Mouse (Mus musculus) intestine, embryonic 16.5 days (tissue): Measurements from ENCODE around the gene Pdia3. TPM values are rescaled to one million over a fixed set of nuclear protein-coding genes. Genes with fewer than 3 reads are reported as not detected.
"Not testable (repeated sequence)": the region's sequence is repeated elsewhere in the genome, so short reads cannot be mapped to it uniquely, and the experiment has no call there.

ENCODE experiments used
- ATAC-seq: fragments of 200-750 bp; cut with Nextera tagmentation; 2 replicates; pipeline ENCODE4 v1.8.0; 2017; ENCODE audit warnings: moderate TSS enrichment, moderate library complexity
- H3K27ac ChIP-seq: fragments of 300-500 bp; sonication (generic); 2 replicates; pipeline ENCODE4 v1.5.1; 2014; ENCODE audit warnings: mild to moderate bottlenecking, low read length
- H3K27me3 ChIP-seq: fragments of 300-500 bp; sonication (generic); replicated peaks from 2 replicates; pipeline ENCODE4 v1.6.1; 2014; ENCODE audit warnings: low read length, control low read depth, mixed read lengths; ENCODE audit not compliant: control insufficient read depth, insufficient read depth
- H3K36me3 ChIP-seq: fragments of 300-500 bp; sonication (generic); 2 replicates; pipeline ENCODE4 v1.6.1; 2014; ENCODE audit warnings: low read length, control low read depth; ENCODE audit not compliant: control insufficient read depth, insufficient read depth
- H3K4me1 ChIP-seq: fragments of 300-500 bp; sonication (generic); 2 replicates; pipeline ENCODE4 v1.6.1; 2014; ENCODE audit warnings: low read length, control low read depth, mixed read lengths; ENCODE audit not compliant: control insufficient read depth, insufficient read depth
- H3K4me2 ChIP-seq: fragments of 300-500 bp; sonication (generic); 2 replicates; pipeline ENCODE4 v1.6.1; 2014; ENCODE audit warnings: low read depth, low read length, control low read depth
- H3K4me3 ChIP-seq: fragments of 300-500 bp; sonication (generic); 2 replicates; pipeline ENCODE4 v1.5.1; 2014; ENCODE audit warnings: mild to moderate bottlenecking, low read length
- H3K9ac ChIP-seq: fragments of 300-500 bp; sonication (generic); 2 replicates; pipeline ENCODE4 v1.6.1; 2014; ENCODE audit warnings: low read depth, low read length
- H3K9me3 ChIP-seq: fragments of 300-500 bp; sonication (generic); 2 replicates; pipeline ENCODE4 v1.6.1; 2016; ENCODE audit warnings: low read length, control low read depth; ENCODE audit not compliant: control insufficient read depth
- WGBS: fragments of 180-500 bp; shearing (Covaris S2); extraction: QIAGEN DNeasy Blood & Tissue Kit; methylation state at CpG from one replicate; pipeline ENCODE4 v1.1.7; 2014; 5-methylcytosine and 5-hydroxymethylcytosine counted together
- polyA plus RNA-seq: library from polyadenylated mRNA; unstranded; fragments of >200 nt; fragmentation: Nextera tagmentation; extraction: Ambion mirVana; gene quantifications from 2 replicates; pipeline ENCODE4 v1.2.1, GENCODE M21; 2015

The Pdia3 gene
- polyA plus RNA-seq, 1 experiment from 2014 or later = 911 TPM

DNA sequence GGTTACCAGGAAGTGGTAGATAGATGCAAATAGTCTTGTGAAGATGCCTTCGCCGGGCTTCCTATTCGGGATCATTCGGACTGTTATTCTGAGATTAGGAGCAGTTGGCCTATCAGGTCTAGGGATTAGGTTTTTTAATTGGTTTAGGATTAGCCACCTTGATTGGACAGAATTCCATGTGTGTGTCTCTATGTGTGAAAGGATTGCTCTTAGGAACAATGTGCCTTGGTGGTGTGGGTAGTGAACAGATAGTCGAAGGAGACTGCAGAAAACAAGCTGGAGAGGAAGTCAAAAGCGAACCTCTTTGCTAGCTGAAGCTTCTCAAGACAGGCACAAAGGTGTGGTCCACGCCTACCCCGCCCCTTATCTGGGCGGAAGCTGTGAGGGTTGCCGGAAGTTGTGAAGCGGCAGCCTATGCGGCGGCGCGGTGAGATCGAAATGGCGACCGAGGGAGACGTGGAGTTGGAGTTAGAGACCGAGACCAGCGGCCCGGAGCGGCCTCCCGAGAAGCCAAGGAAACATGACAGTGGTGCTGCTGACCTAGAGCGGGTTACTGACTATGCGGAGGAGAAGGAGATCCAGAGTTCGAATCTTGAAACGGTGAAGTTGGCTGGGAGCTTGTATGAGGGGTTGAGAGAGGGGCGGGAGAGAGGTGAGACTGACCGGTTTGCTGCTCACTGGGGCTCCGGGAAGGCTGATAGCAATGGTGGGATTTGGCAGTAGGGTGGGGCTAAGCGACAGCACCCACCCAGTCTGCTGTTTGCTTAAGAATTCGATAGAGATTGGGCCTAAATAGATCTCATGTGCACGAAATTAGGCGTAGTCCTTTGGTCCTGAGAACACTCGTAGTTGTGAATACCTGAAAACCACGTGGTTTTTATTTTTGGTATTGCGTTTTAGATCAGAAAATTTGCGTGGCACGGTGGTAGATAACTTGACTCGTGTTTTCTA, 43.4 kb downstream of the Pdia3 start, which contains the start of gene Serinc4:
Serinc4 (minus strand) TSS at position 90 of the 951 bp plus-strand sequence.
- Histone ChIP-seq H3K27ac (peak within 1 kb of the TSS; percentile 78), H3K4me2 (peak within 1 kb of the TSS; percentile 63), H3K4me3 (peak within 1 kb of the TSS; percentile 75), H3K36me3 (peaks cover 3% of the 10 kb centered on the region; the same call in 1 of the 2 replicates), H3K9ac (peak within 1 kb of the TSS; percentile 82), H3K27me3 (no peaks in the 10 kb centered on the region), H3K4me1 (peaks cover 11% of the 10 kb centered on the region), H3K9me3 (no peaks in the 10 kb centered on the region)
- whole genome bisulfite sequencing = 3% methylated on average over 41 of the region's 41 CpGs
- ATAC-seq = peak; percentile 93

- 59% methylated on average over 2 of the region's 2 CpGs for WGBS
- H3K36me3 ChIP-seq = 0 out of 2 replicates have a peak, but pooled peaks cover 3% of the 10 kb centered on the region
- no peak overlapping the region for H3K4me2 ChIP-seq
- no peaks in the 10 kb centered on the region for H3K9me3 ChIP-seq
- ATAC-seq = no peak
- no peak overlapping the region for H3K4me3 ChIP-seq
- peaks cover 7% of the 10 kb centered on the region for H3K4me1 ChIP-seq
- H3K9ac ChIP-seq = no peak overlapping the region
- no peaks in the 10 kb centered on the region for H3K27me3 ChIP-seq
- no peak overlapping the region for H3K27ac ChIP-seq
These were observed 46.5 kb downstream of the Pdia3 start for GRCm38 (mm10) chr2:121460071-121460470.

- not testable (repeated sequence) for H3K4me3 ChIP-seq, ATAC-seq, H3K36me3 ChIP-seq, H3K4me1 ChIP-seq, H3K4me2 ChIP-seq, H3K27ac ChIP-seq, H3K27me3 ChIP-seq, H3K9ac ChIP-seq, H3K9me3 ChIP-seq
- 80% methylated on average over 1 of the region's 6 CpGs for WGBS
These were observed 55.4 kb downstream of the Pdia3 start for GRCm38 (mm10) chr2:121468982-121469381.

DNA sequence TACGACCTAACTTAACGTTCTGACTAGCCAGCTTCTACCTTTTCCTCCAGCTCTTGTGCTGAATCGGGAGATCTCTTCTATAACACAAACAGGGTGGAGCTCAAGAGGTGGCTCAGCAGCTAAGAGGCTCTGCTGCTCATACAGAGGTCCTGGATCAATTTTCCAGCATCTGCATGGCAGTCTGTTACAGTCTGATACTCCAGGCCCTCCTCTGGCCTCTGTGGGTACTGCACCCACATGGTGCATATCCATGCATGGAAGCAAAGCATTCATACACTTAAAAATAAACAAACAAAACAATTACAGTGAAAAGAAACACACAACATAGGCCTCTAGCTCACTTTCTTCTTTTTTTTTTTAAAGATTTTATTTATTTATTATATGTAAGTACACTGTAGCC, 59.2 kb downstream of the Pdia3 start:
- H3K27me3 ChIP-seq, H3K4me2 ChIP-seq, H3K9me3 ChIP-seq, H3K36me3 ChIP-seq, ATAC-seq, H3K4me3 ChIP-seq, H3K9ac ChIP-seq, H3K4me1 ChIP-seq, H3K27ac ChIP-seq: not testable (repeated sequence)
- 96% methylated on average over 3 of the region's 3 CpGs for WGBS

DNA sequence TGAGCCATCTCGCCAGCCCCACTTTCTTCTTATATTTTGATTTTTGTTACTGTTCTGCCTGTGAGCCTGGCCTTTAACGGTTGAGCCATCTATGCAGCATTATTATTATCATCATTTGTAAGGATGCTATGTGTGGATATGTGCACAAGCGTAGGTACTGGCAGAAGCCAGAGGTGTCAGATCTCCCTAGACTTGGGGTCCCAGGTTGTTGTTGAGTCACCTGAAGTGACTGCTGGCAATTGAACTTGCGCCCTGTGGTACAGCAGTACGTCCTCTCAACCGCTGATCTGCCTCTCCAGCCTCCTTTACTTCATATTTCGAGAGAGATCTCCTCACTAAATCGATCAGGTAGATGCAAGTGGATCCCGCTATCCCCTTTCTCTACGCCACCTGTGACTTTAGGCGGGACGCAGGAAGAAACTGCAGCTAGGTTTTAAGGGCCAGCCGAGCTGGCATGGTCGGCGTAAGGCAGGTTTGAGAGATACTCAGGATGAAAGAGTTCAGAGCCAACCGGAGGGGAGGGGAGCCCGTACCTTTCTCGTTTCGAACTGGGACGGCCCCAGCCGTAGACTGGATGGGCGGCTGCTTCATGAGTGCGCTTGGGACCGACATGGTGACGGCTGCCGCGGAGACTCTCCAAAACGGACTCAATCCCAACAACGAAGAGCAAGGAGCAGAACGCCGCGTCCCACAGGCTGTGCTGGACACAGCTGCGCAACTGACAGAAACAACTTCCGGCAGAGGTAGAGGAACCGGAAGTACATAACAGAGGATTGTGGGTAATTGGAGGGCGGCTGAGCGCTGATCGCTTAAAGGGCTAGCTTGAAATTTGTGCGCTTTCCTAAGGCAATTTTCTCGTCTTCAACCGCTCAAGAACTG, 60.0 kb downstream of the Pdia3 start, which contains the start of gene Mfap1b:
Mfap1b (minus strand) TSS at position 767 of the 879 bp plus-strand sequence.
- H3K27me3 ChIP-seq, H3K4me1 ChIP-seq, H3K9me3 ChIP-seq, H3K36me3 ChIP-seq: not testable (repeated sequence)
- Histone ChIP-seq H3K4me2 (peak within 1 kb of the TSS; percentile 62), H3K9ac (peak within 1 kb of the TSS; percentile 73), H3K4me3 (peak within 1 kb of the TSS; percentile 63), H3K27ac (0 out of 2 replicates have a peak within 1 kb of the TSS, but pooled peaks have one; percentile 33)
- WGBS = 3% methylated on average over 37 of the region's 41 CpGs
- peak; percentile 97 for ATAC-seq

DNA sequence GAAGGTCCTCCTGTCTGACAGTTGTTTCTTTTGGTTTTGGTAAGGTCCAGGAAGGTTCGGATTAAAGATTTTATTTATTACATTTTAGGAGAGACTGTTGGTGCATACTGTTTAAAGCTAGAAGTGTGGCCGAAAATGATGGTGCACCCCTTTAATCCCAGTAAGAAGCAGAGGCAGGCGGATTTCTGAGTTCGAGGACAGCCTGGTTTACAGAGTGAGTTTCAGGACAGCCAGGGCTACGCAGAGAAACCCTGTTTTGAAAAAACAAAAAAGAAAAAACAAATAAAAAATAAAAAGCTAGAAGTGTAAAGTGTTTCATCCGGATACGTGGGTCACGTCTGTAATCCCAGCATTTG, 60.6 kb downstream of the Pdia3 start:
- 0 out of 2 replicates have a peak, but pooled peaks cover 2% of the 10 kb centered on the region for H3K4me1 ChIP-seq
- H3K9ac ChIP-seq = peak overlapping the region; percentile 73
- no peaks in the 10 kb centered on the region for H3K36me3 ChIP-seq
- no peaks in the 10 kb centered on the region for H3K27me3 ChIP-seq
- 0 out of 2 replicates have a peak overlapping the region, but pooled peaks have one; percentile 33 for H3K27ac ChIP-seq
- 32% methylated on average over 8 of the region's 8 CpGs for WGBS
- H3K4me3 ChIP-seq = peak overlapping the region; percentile 63
- no peak; the same call in 1 of the 2 replicates for ATAC-seq
- H3K9me3 ChIP-seq = no peaks in the 10 kb centered on the region
- H3K4me2 ChIP-seq = peak overlapping the region; percentile 62

GRCm38 (mm10) chr2:121475306-121475705, 61.7 kb downstream of the Pdia3 start:
- H3K4me2 ChIP-seq, ATAC-seq, H3K27me3 ChIP-seq, H3K9me3 ChIP-seq, H3K9ac ChIP-seq, H3K4me1 ChIP-seq, H3K36me3 ChIP-seq, H3K4me3 ChIP-seq, H3K27ac ChIP-seq: not testable (repeated sequence)
- WGBS = 92% methylated on average over 2 of the region's 2 CpGs

- no peak overlapping the region for H3K27ac ChIP-seq
- 80% methylated on average over 3 of the region's 3 CpGs for WGBS
- H3K9me3 ChIP-seq = no peaks in the 10 kb centered on the region
- no peak overlapping the region for H3K4me2 ChIP-seq
- H3K36me3 ChIP-seq = no peaks in the 10 kb centered on the region
- H3K4me1 ChIP-seq = 0 out of 2 replicates have a peak, but pooled peaks cover 2% of the 10 kb centered on the region
- H3K4me3 ChIP-seq = no peak overlapping the region
- no peak for ATAC-seq
- no peak overlapping the region for H3K9ac ChIP-seq
- H3K27me3 ChIP-seq = no peaks in the 10 kb centered on the region
These were observed 64.1 kb downstream of the Pdia3 start for GRCm38 (mm10) chr2:121477491-121478266.
